Mouse (Mus musculus) left cerebral cortex, postnatal 4 days (tissue): ENCODE measurements at regions not wholly inside any gene's neighbourhood (a gene's known extent, or its start where the extent isn't known, plus 50 kb on each side); places are given as distances from the start of the nearest gene placed in this dataset.
"Not testable (repeated sequence)": the region's sequence is repeated elsewhere in the genome, so short reads cannot be mapped to it uniquely, and the experiment has no call there.

ENCODE experiments used
- DNase-seq: peaks from one replicate; pipeline ENCODE4 v3.0.0-alpha.2; 2022
- intact Hi-C: fragments of 180-260 bp; cut with DNase I; formaldehyde crosslinking; loops from one replicate; pipeline ENCODE4 v1.15.1; 2025

DNA sequence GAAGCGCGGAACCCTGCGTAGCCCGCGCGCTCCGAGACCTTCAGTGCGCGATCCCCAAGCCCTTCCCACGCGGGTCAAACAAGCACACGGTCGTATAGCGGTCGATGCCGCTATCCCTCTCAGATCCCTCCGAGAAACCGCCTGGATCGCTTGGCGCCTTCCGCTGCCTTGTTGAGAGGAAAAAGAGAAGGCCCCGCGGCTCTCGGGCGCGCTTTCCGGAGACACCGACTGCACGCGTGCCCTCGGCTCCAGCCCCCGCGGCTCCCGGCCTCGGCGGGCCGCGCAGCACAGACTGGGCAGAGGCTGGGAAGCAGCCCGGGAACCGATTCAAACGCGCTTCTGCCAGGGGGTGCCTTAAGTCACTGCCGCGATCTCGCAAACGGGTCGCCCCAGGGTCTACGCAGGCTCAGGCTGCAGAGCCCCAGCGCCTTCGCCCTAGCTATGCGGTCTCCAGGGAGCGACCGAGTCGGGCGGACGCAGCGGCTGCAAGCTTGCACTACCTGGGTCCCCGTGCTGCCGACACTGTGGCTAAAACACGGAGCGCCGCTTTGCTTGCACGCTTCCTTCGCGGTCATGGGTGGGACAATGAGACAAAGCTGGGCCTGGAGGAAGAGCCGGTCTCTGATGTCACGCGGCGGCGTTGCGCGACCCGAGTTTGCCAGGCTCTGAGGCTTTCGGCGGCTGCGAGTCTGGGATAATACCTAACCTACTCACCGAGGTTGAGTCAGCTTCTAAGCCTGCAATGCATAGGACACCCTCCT, 87.3 kb downstream of the Crisp4 start:
- peak; percentile 47 for DNase-seq
- intact Hi-C loops = no loop called here

DNA sequence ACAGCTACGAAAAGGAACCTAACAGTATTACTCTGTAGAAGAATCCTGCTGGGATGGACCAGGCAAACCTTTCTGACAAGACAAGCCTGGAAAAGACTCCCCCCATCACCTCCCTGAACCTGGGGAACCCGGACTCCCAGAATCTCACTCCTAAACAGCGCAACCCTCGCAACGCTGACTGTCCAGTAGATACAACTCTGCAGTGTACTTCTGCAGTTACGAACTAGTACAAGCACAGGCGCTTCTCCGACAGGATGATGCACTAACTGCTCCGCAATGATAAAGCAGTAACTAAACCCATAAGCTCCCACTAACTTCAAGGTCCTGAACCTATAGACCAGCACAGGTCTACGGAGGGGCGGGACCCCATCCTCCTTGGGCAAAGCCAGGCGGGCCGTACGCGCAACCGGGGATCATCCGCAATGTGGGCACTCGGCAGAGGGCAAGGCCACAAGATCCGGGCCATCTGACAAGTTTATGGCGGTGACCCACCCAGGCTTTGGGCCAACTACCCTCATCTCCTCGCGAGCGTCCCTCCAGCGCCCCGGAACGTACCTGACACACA, 88.0 kb downstream of the Crisp4 start:
- DNase-seq = peak; percentile 25
- intact Hi-C loops = no loop called here

DNA sequence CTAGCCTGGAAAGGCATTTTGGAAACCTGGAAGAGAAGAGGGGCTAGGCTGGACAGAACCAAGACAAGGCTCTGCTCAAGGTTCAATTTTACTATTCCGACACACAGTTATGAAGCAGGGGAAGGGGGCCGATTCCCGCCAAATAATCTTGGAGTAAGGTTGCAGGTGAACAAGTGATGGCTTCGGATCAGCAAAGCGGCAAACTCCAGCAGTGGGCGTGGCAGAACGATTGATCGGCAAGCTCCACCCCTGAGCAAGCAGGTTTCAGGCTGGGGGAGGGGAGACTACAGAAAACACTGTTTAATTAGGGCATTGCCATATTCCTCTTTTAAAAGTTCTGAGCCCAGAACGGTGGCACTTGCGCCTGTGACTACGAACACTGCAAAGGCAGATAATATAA, 88.7 kb downstream of the Crisp4 start:
- DNase-seq = peak; percentile 3
- intact Hi-C loops = not testable (repeated sequence)

DNA sequence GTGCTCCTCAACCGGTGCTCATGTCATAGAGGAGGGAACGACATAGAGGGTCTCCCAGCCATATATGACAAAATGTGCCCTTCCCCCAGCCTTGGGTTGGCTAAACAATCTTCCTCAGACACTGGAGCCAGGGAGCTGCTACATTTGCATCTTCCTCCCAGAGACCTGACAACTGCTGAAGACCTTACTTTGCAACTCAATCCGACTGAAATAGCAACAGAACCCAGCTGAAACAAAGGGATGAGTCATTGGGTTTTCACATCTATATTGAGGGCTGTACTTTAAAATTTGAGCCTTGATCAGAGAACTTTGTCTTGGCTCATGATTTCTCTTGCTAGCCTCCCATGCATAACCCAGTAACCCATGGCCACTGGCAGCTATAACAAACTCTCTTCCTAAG, 115.5 kb downstream of the Crisp4 start:
- intact Hi-C loops = no loop called here
- no peak for DNase-seq

DNA sequence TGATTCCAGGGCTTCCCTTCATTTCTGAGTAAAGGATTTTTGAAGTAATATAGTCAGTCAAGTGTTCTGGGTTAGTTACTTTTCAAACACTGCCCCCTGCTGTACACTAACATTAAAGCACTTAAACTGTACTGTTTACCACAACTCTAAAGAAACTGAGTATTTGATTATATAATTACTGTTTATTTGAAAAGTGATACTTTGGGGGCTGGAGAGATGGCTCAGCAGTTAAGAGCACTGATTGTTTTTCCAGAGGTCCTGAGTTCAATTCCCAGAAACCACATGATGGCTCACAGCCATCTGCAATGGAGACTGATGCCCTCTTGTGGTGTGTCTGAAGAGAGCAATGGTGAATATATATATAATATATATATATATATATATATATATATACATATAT, 132.8 kb downstream of the Crisp4 start:
- intact Hi-C loops, DNase-seq: not testable (repeated sequence)

DNA sequence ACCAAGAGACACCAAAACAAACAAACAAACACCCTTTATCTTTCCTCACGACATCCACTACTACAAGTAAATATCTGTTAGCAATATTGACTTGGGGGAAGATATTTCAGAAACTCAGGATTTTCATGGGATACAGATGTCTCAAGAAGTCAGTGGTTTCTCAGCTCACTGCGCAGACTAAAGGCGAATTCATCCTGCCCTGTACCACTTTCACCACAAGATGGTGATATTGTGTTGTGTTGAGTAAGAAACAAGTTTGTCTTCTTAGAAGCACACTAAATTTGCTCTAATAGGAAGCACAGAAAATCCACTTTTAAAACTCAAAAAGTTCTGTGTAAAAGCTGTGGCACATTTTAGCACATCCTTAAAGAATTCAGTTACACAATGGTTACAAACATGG, 165.1 kb downstream of the Crisp4 start:
- DNase-seq = peak; percentile 10
- intact Hi-C loops = loop anchor here (2.0 to 10.0 kb wide), 2 partner anchors 124 to 816 kb away; no protein-coding TSS in a partner anchor

DNA sequence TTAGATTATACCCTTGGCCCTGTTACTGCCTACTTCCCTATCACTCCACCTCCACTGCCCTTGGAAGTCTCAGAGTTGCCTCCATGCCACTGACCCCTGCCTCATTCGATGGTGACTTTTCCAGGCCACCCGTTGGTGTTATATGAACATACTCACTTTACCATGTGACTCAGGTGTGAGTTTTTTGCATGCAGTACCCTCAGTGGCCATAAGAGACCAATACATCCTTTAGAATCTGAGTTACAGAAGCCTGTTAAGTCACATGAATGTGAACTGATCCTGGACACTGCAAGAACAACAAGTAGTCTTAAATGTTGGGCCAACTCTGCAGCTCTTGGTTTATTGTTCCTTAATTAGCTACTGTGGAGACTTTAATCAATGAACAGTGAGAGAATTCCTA, 167.6 kb downstream of the Crisp4 start:
- DNase-seq = no peak

DNA sequence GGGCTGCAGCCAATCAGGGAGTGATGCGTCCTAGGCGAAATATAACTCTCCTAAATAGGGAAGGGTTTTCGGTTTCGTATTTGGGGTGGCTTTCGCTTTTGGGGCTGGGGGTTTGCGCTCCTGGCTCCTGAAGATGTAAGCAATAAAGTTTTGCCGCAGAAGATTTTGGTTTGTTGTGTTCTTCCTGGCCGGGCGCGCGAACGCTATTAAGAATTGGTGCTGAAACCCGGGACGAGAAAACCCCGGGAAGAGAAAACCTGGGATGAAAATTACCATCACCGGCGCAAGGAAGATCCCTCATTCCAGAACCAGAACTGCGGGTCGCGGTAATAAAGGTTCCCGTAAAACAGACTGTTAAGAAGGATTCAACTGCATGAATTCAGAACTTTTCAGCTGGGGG, 188.8 kb downstream of the Crisp4 start:
- intact Hi-C loops = not testable (repeated sequence)

More for the DNA sequence above, 167.6 kb downstream of the Crisp4 start:
- intact Hi-C loops = no loop called here

DNA sequence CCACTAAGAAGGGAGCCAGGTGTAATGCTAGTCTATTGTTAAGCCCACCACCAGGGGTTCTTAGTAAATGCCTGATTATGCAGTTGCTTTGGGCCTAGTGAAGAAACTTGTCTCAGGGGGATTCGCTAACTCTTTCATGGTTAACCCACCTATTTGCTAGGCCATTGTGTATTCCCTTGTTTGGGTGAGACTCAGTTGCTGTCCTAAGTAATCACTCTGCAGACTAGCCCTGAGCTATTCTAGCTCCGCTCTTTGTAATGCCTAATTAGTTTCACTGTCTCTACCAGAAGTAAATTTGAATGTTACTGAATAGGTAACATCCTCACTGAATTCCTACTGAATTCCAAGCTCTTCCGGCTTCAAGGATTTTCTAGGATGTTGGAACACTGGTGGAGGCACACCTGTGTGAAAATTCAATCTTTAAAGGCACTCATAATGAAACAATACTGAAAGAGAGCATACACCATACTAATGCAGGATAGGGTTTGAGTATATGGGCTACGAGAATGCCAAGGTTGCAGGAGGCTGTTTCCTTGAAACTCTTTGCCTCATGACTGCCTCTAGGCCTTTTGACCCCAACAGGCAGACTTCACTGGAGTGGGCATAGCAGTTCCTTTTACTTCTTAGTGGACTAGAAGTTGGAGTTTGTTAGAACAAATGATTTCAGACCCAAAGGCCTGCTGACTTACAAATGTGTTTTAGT, 213.4 kb downstream of the Crisp4 start:
- DNase-seq, intact Hi-C loops: not testable (repeated sequence)

More for the DNA sequence above, 188.8 kb downstream of the Crisp4 start:
- DNase-seq = peak; percentile 6
